Mouse (Mus musculus) ES-E14 (cell line): ENCODE measurements at regions not wholly inside any gene's neighbourhood (a gene's known extent, or its start where the extent isn't known, plus 50 kb on each side); places are given as distances from the start of the nearest gene placed in this dataset.

ENCODE experiments used
- CHD2 ChIP-seq: IDR thresholded peaks from 2 replicates; pipeline ENCODE4 v1.6.1; 2014; ENCODE audit warnings: mild to moderate bottlenecking, low read depth, low read length, inconsistent platforms
- HCFC1 ChIP-seq: IDR thresholded peaks from 2 replicates; pipeline ENCODE4 v1.6.1; 2012; ENCODE audit warnings: low read length, inconsistent platforms, borderline replicate concordance; ENCODE audit not compliant: insufficient read depth
- MAFK ChIP-seq: IDR thresholded peaks from 2 replicates; pipeline ENCODE4 v1.6.1; 2014; ENCODE audit warnings: mild to moderate bottlenecking, low read depth, low read length, inconsistent platforms; ENCODE audit not compliant: insufficient read depth
- ZC3H11A ChIP-seq: IDR thresholded peaks from 2 replicates; pipeline ENCODE4 v1.6.1; 2012; ENCODE audit warnings: low read depth, mild to moderate bottlenecking, inconsistent platforms, low read length, borderline replicate concordance
- ZNF384 ChIP-seq: IDR thresholded peaks from 2 replicates; pipeline ENCODE4 v1.6.1; 2012; ENCODE audit warnings: low read depth, low read length, inconsistent platforms

- no peak for TF ChIP-seq HCFC1
- TF ChIP-seq ZC3H11A, result no peak
- no peak for TF ChIP-seq MAFK
- TF ChIP-seq CHD2, result no peak
- no peak for TF ChIP-seq ZNF384
Measured at GRCm38 (mm10) chr9:63890717-63891116, 131.1 kb downstream of the Smad6 start.
